Mouse (Mus musculus): ENCODE results near the gene Prss22. TPM values are rescaled to one million over a fixed set of nuclear protein-coding genes. Genes with fewer than 3 reads are reported as not detected.

Prss22 gene
- total and polyA plus RNA-seq, 2 experiments from 2014 or later: not detected

GRCm38 (mm10) chr17:23984989-23985388, 12.9 kb downstream of the Prss22 start:
- Histone ChIP-seq H3K9me3 (ENCODE audit: low read length) (no peaks in the 10 kb centered on the region), H3K4me1 (ENCODE audit: insufficient read depth) (no peaks in the 10 kb centered on the region), H3K4me3 (ENCODE audit: low read depth, low read length) (no peak overlapping the region), H3K27me3 (ENCODE audit: insufficient read depth, low read length) (no peaks in the 10 kb centered on the region), H3K4me2 (ENCODE audit: low read depth) (no peak overlapping the region), H3K36me3 (ENCODE audit: insufficient read depth) (no peaks in the 10 kb centered on the region), H3K9ac (no peak overlapping the region), H3K27ac (ENCODE audit: low read depth, low read length) (no peak overlapping the region)
- ATAC-seq: no peak
- TF ChIP-seq CTCF (IDR thresholded peaks at IDR 0.05; ENCODE audit: low read depth): no peak
- 89% methylated on average over 1 of the region's 1 CpGs for WGBS
- no peak for DNase-seq

GRCm38 (mm10) chr17:23982912-23983311, 15.0 kb downstream of the Prss22 start:
- Histone ChIP-seq H3K36me3 (ENCODE audit: insufficient read depth) (no peaks in the 10 kb centered on the region), H3K9ac (no peak overlapping the region), H3K27ac (ENCODE audit: low read depth, low read length) (no peak overlapping the region), H3K4me2 (ENCODE audit: low read depth) (no peak overlapping the region), H3K4me1 (ENCODE audit: insufficient read depth) (no peaks in the 10 kb centered on the region), H3K27me3 (ENCODE audit: insufficient read depth, low read length) (no peaks in the 10 kb centered on the region), H3K4me3 (ENCODE audit: low read depth, low read length) (no peak overlapping the region), H3K9me3 (ENCODE audit: low read length) (no peaks in the 10 kb centered on the region)
- no peak for TF ChIP-seq CTCF (IDR thresholded peaks at IDR 0.05; ENCODE audit: low read depth)
- WGBS: 73% methylated on average over 4 of the region's 4 CpGs
- DNase-seq (no peak), ATAC-seq (no peak)

- WGBS: 76% methylated on average over 10 of the region's 10 CpGs
- Histone ChIP-seq H3K36me3 (ENCODE audit: insufficient read depth) (no peaks in the 10 kb centered on the region), H3K4me1 (ENCODE audit: insufficient read depth) (no peaks in the 10 kb centered on the region), H3K9ac (no peak within 1 kb of the TSS), H3K4me3 (ENCODE audit: low read depth, low read length) (no peak within 1 kb of the TSS), H3K27ac (ENCODE audit: low read depth, low read length) (no peak within 1 kb of the TSS), H3K27me3 (ENCODE audit: insufficient read depth, low read length) (no peaks in the 10 kb centered on the region), H3K9me3 (ENCODE audit: low read length) (no peaks in the 10 kb centered on the region), H3K4me2 (ENCODE audit: low read depth) (no peak within 1 kb of the TSS)
- DNase-seq (no peak), ATAC-seq (no peak)
- no peak for TF ChIP-seq CTCF (IDR thresholded peaks at IDR 0.05; ENCODE audit: low read depth)
Measured at GRCm38 (mm10) chr17:23980297-23980909, 17.5 kb downstream of the Prss22 start, which contains the start of gene Prss30. TSS of gene Prss30 (minus strand) at chr17:23980566.

GRCm38 (mm10) chr17:23979471-23979870, 18.4 kb downstream of the Prss22 start:
- no peaks in the 10 kb centered on the region for H3K9me3 ChIP-seq (ENCODE audit: low read length)
- H3K9ac ChIP-seq: no peak overlapping the region
- WGBS: 81% methylated on average over 3 of the region's 3 CpGs
- no peaks in the 10 kb centered on the region for H3K4me1 ChIP-seq (ENCODE audit: insufficient read depth)
- no peaks in the 10 kb centered on the region for H3K36me3 ChIP-seq (ENCODE audit: insufficient read depth)
- DNase-seq (no peak), ATAC-seq (no peak)
- H3K27ac ChIP-seq (ENCODE audit: low read depth, low read length): no peak overlapping the region
- no peak for TF ChIP-seq CTCF (IDR thresholded peaks at IDR 0.05; ENCODE audit: low read depth)
- H3K27me3 ChIP-seq (ENCODE audit: insufficient read depth, low read length): no peaks in the 10 kb centered on the region
- no peak overlapping the region for H3K4me3 ChIP-seq (ENCODE audit: low read depth, low read length)
- H3K4me2 ChIP-seq (ENCODE audit: low read depth): no peak overlapping the region

- WGBS: 75% methylated on average over 4 of the region's 4 CpGs
- no peak for ATAC-seq
Measured at GRCm38 (mm10) chr17:23976665-23977064, 21.2 kb downstream of the Prss22 start.

GRCm38 (mm10) chr17:23971315-23971714, 26.6 kb downstream of the Prss22 start:
- Histone ChIP-seq H3K4me1 (ENCODE audit: insufficient read depth) (no peaks in the 10 kb centered on the region), H3K4me2 (ENCODE audit: low read depth) (no peak overlapping the region), H3K9ac (no peak overlapping the region), H3K36me3 (ENCODE audit: insufficient read depth) (no peaks in the 10 kb centered on the region), H3K27me3 (ENCODE audit: insufficient read depth, low read length) (no peaks in the 10 kb centered on the region), H3K4me3 (ENCODE audit: low read depth, low read length) (no peak overlapping the region), H3K9me3 (ENCODE audit: low read length) (no peaks in the 10 kb centered on the region), H3K27ac (ENCODE audit: low read depth, low read length) (no peak overlapping the region)
- ATAC-seq: no peak
- DNase-seq: no peak
- 84% methylated on average over 9 of the region's 9 CpGs for WGBS
- TF ChIP-seq CTCF (IDR thresholded peaks at IDR 0.05; ENCODE audit: low read depth): no peak

More at GRCm38 (mm10) chr17:23976665-23977064, 21.2 kb downstream of the Prss22 start:
- H3K4me3 ChIP-seq (ENCODE audit: low read depth, low read length): no peak overlapping the region
- no peak overlapping the region for H3K4me2 ChIP-seq (ENCODE audit: low read depth)
- no peak overlapping the region for H3K27ac ChIP-seq (ENCODE audit: low read depth, low read length)
- no peak for DNase-seq
- no peaks in the 10 kb centered on the region for H3K36me3 ChIP-seq (ENCODE audit: insufficient read depth)
- no peaks in the 10 kb centered on the region for H3K27me3 ChIP-seq (ENCODE audit: insufficient read depth, low read length)
- H3K9ac ChIP-seq: no peak overlapping the region
- no peak for TF ChIP-seq CTCF (IDR thresholded peaks at IDR 0.05; ENCODE audit: low read depth)
- H3K4me1 ChIP-seq (ENCODE audit: insufficient read depth): no peaks in the 10 kb centered on the region
- no peaks in the 10 kb centered on the region for H3K9me3 ChIP-seq (ENCODE audit: low read length)

- TF ChIP-seq CTCF (IDR thresholded peaks at IDR 0.05; ENCODE audit: low read depth): peak; percentile 78
- H3K4me3 ChIP-seq (ENCODE audit: low read depth, low read length): no peak overlapping the region
- no peak overlapping the region for H3K9ac ChIP-seq
- DNase-seq (peak; percentile 67), ATAC-seq (no peak)
- H3K4me1 ChIP-seq (ENCODE audit: insufficient read depth): no peaks in the 10 kb centered on the region
- 3% methylated on average over 1 of the region's 1 CpGs for WGBS
- no peak overlapping the region for H3K4me2 ChIP-seq (ENCODE audit: low read depth)
- H3K9me3 ChIP-seq (ENCODE audit: low read length): no peaks in the 10 kb centered on the region
- H3K36me3 ChIP-seq (ENCODE audit: insufficient read depth): no peaks in the 10 kb centered on the region
- no peaks in the 10 kb centered on the region for H3K27me3 ChIP-seq (ENCODE audit: insufficient read depth, low read length)
- H3K27ac ChIP-seq (ENCODE audit: low read depth, low read length): no peak overlapping the region
Measured at GRCm38 (mm10) chr17:23969231-23969630, 28.7 kb downstream of the Prss22 start.
